Mouse (Mus musculus) testis, adult 2 months (tissue): Measurements from ENCODE around the gene Dock1. TPM values are rescaled to one million over a fixed set of nuclear protein-coding genes. Genes with fewer than 3 reads are reported as not detected.

ENCODE experiments used
- H3K27ac ChIP-seq: fragments of 200-500 bp; 2 replicates; pipeline ENCODE4 v1.5.1; 2012; ENCODE audit warnings: low read depth, low read length; ENCODE audit not compliant: control insufficient read depth, insufficient read depth
- H3K27me3 ChIP-seq: fragments of 200-500 bp; 2 replicates; pipeline ENCODE4 v1.6.1; 2012; ENCODE audit warnings: mild to moderate bottlenecking, low read length, moderate library complexity; ENCODE audit not compliant: control insufficient read depth, insufficient read depth
- H3K36me3 ChIP-seq: fragments of 200-500 bp; 2 replicates; pipeline ENCODE4 v1.6.1; 2012; ENCODE audit warnings: mild to moderate bottlenecking, low read length; ENCODE audit not compliant: control insufficient read depth, insufficient read depth
- H3K4me1 ChIP-seq: fragments of 200-500 bp; 2 replicates; pipeline ENCODE4 v1.6.1; 2012; ENCODE audit warnings: low read length; ENCODE audit not compliant: control insufficient read depth, insufficient read depth
- H3K4me3 ChIP-seq: fragments of 200-500 bp; 2 replicates; pipeline ENCODE4 v1.5.1; 2012; ENCODE audit warnings: low read depth, mild to moderate bottlenecking, low read length, moderate library complexity, mixed read lengths; ENCODE audit not compliant: control insufficient read depth
- CTCF ChIP-seq: fragments of 200-500 bp; IDR thresholded peaks from 2 replicates; pipeline ENCODE4 v1.5.1; 2012; ENCODE audit warnings: low read depth, mild to moderate bottlenecking, inconsistent platforms, low read length, moderate library complexity; ENCODE audit not compliant: control insufficient read depth, insufficient read depth, insufficient replicate concordance
- POLR2A ChIP-seq: fragments of 200-500 bp; IDR thresholded peaks from 2 replicates; pipeline ENCODE4 v1.6.1; 2012; ENCODE audit warnings: low read depth, mild to moderate bottlenecking, inconsistent platforms, low read length, moderate library complexity; ENCODE audit not compliant: control insufficient read depth
- polyA plus RNA-seq: library from polyadenylated mRNA; depleted of rRNA; stranded (reverse); fragments of >200 nt; gene quantifications from 2 replicates; pipeline ENCODE4 v1.2.3, GENCODE M21; 2012

Dock1 gene
- polyA plus RNA-seq, 1 experiment: 2.2 TPM

DNA sequence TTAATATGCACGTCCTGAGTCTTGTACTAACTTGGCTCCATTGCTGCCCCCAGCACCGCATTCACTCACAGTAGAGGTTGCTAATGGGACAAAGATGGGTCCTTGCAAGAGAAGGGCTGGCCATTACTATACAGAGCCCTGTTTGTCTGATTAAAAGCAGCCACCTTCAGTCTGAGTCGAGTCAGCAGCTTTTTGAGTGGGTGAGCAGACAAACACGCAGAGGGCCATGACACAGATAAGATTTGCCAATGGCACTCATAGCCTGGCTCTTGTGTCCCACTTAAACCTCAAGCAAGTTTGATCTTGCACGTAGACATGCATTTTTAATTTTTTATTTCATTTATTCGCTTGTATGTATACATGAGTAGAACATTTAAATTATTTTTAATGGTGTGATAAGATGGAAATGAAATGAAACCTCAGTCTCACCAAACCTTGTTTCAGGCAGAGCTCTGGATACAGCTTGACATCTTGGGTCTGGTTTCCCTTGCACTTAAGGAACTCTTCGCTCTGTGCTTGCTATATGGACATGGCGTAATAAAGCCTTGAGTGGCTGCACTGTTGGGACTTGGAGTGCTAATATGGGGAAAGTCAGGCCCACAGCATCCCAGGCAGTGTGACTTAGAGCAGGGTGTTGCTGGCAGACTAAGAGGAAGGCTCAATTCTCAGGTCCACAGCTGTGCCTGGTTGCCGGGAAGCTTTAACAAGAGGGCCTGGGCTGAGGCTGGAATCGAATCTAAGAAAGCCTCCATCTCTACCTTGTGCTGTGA is 455.0 kb downstream of the Dock1 start:
- TF ChIP-seq CTCF (no peak), POLR2A (no peak)
- Histone ChIP-seq H3K36me3 (no peaks in the 10 kb centered on the region), H3K27ac (no peak overlapping the region), H3K4me3 (no peak overlapping the region), H3K4me1 (peaks cover 5% of the 10 kb centered on the region), H3K27me3 (no peaks in the 10 kb centered on the region)

DNA sequence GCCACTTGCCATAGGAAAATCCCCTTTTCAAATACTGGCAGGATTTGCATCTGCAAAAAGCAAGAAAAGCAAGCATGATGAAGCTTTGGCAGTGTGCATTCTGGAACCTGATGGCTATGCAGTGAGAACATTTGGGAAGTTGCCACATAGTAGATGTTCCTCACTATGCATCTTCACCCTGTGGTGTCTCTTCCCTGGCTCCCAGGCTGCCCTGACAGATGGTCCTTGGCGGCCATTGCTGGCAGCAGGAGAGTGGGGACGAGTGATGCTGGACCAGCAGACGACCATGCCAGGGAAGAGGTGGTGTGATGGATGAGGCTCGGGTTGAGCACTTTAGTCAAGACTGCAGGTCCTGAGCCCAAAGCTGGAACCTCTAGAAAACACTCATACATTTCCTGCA is 462.0 kb downstream of the Dock1 start:
- Histone ChIP-seq H3K4me1 (no peaks in the 10 kb centered on the region), H3K4me3 (no peak overlapping the region), H3K36me3 (no peaks in the 10 kb centered on the region), H3K27ac (no peak overlapping the region), H3K27me3 (no peaks in the 10 kb centered on the region)
- TF ChIP-seq POLR2A (no peak), CTCF (no peak)

DNA sequence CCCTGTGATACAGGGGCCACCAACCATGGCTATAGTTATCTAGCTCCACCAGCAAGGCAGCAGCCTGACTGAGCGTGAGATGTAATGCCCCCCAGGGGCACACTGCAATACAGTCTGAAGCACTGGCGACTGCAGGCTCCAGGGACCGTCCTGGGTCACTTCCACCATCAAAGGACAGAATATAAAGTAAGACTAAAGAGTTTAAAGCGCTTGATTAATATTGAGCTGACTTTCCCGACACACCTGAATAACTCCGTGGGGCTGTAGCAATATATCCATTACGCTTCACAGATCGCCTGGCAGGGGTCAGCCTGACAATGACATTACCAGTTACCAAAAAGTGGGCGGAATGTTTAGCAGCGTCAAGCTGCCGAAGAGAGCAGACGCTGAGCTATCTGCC is 464.2 kb downstream of the Dock1 start:
- H3K36me3 ChIP-seq: no peaks in the 10 kb centered on the region
- no peaks in the 10 kb centered on the region for H3K27me3 ChIP-seq
- no peak overlapping the region for H3K27ac ChIP-seq
- H3K4me3 ChIP-seq: no peak overlapping the region
- H3K4me1 ChIP-seq: no peaks in the 10 kb centered on the region
- TF ChIP-seq CTCF (no peak), POLR2A (no peak)

DNA sequence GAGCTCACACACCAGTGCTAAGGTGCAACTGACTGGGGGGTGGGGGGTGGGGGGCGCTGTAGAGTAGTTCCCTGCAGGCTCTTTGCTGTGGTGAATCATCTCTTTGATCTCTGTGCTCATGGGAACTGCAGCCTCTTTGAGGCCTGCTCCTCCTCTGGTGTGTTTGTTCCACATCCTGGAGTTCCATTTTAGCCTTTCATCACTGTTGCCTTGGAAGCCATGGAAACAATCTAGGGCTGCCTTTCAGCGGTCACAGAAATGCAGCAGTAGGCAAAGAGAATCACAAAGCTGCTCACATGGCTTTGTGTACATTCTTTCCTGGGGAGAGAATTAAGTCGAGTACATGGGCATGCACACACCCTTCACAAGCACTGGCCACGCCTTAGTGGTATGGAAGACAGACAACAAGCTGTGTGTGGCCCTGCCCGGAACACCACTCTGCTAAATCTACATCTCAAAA is 468.7 kb downstream of the Dock1 start:
- H3K27ac ChIP-seq: no peak overlapping the region

DNA sequence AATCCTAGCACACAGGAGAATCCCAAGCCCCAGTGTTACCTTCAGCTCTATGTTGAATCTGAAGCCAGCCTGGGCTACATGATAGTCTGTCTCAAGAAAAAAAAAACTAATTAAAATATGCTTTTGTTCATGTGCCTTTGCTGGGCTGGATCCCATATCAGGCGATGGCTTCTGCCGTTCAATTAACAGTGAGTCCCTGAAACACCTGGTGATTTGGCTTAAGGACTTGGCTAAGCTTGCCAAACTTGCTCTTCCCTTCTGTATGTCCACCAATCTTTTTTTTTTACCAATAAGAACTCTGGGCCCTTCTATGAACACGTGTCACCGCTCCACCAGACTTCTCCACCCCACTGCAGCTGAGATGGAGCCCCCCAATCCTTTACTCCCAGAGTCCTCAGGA is 474.3 kb downstream of the Dock1 start:
- H3K4me1 ChIP-seq: no peaks in the 10 kb centered on the region
- no peaks in the 10 kb centered on the region for H3K36me3 ChIP-seq
- no peak for TF ChIP-seq CTCF
- no peak for TF ChIP-seq POLR2A

More for the DNA sequence above, 468.7 kb downstream of the Dock1 start:
- Histone ChIP-seq H3K4me3 (no peak overlapping the region), H3K27me3 (no peaks in the 10 kb centered on the region), H3K4me1 (no peaks in the 10 kb centered on the region), H3K36me3 (no peaks in the 10 kb centered on the region)
- TF ChIP-seq CTCF: no peak
- no peak for TF ChIP-seq POLR2A

DNA sequence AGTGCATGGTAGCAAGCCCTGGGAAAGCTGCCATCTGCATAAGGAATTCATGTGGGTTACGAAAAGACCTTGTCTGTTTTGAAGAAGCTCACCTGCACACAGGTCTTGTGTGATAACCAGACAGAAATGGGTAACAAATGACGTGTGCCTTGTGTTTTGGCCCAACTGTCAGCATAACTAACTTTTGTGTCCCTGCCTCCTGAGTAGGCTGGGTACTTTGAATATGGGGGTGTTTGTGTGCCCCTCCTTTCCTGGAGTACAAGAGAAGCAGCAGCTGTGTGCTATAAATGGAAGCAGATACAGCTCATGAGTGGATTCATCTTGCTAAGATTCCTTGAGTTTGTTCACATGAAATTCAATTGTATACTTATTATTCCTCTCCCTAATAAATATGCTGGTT is 480.5 kb downstream of the Dock1 start:
- no peaks in the 10 kb centered on the region for H3K4me1 ChIP-seq
- no peak overlapping the region for H3K4me3 ChIP-seq
- H3K27ac ChIP-seq: no peak overlapping the region
- no peaks in the 10 kb centered on the region for H3K36me3 ChIP-seq
- H3K27me3 ChIP-seq: no peaks in the 10 kb centered on the region
- TF ChIP-seq POLR2A: no peak
- no peak for TF ChIP-seq CTCF

More for the DNA sequence above, 474.3 kb downstream of the Dock1 start:
- Histone ChIP-seq H3K4me3 (no peak overlapping the region), H3K27ac (no peak overlapping the region), H3K27me3 (no peaks in the 10 kb centered on the region)

DNA sequence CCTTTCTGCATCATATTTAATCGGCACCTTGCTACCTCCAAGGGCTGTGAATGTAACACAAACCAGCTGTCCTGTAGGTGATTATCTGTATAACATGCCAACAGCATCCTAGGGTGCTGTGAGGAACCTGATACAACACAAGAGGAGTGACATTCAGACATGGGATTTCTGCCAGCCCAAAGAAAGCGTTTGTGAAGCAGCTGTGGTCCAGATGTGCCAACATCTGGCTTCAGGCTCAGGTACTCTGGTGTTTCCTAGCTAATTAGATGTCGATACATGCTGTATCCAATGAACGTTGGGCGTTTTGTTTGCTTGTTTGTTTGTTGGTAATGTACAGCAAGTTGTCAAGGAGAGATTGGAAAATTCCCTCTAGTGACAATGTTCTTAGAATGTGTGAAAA is 487.1 kb downstream of the Dock1 start:
- TF ChIP-seq CTCF (no peak), POLR2A (no peak)
- no peak overlapping the region for H3K4me3 ChIP-seq

More for the DNA sequence above, 487.1 kb downstream of the Dock1 start:
- H3K4me1 ChIP-seq: no peaks in the 10 kb centered on the region
- H3K36me3 ChIP-seq: no peaks in the 10 kb centered on the region
- H3K27ac ChIP-seq: no peak overlapping the region
- H3K27me3 ChIP-seq: no peaks in the 10 kb centered on the region
